Comparison of ENCODE assay signal across 7 mouse cellular contexts in the genomic region with DNA sequence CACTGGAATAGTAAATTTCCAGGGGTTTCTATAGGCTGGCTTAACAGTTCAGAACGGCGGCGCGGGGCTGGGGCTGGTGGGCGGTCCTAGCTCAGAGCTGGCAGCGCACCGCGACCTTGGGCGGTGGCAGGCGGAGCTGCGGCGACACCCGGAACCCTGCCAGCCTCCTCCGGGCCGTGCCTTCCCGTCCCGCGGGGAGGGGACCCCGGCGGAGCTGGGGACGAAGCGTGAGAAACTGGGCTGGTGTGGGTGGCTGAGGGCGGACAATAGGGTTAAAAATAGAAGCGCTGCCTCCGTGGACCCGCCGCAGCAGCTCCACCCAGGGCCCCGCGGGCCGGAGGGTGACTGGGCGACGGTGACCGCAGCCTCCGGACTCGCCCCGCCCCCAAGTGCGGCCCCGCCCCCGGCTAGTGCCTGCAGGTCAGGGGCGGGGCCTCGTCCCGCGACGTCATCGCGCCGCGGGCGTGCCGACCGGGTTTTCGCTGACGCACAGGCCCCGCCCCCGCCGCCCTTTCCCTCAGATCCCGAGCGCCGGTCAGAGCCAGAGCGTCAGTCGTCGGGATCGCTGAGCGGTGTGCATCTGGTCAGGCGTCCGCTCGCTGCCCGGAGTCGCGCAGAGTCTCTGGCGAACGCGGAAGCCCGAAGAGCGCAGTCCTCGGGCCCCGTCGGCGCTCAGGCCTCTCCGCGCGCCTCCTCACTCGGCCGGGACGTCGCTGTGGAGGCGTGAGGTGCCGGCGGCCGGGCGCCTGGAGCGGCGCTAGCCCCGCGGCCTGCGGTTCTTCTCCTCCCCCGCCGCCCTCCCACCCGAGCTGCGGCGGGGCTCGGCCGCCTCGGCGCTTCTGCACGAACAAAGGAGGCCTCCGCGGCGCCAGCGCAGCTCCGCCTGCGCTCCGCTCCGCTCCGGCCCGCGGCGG. TPM values are rescaled to one million over a fixed set of nuclear protein-coding genes. Genes with fewer than 3 reads are reported as not detected.
DNase-seq lines count a peak whose midpoint lies in the region; ATAC-seq lines count a peak whose summit lies in the region.

Gene Zfand5, plus strand, starts transcription at position 538 of the 914 bp plus-strand sequence.

- peak; percentile 96 for ATAC-seq in intestine, embryonic 15.5 days

- 0 out of 2 replicates have a peak, but pooled peaks cover 2% of the 10 kb centered on the region for H3K4me1 ChIP-seq in intestine, embryonic 15.5 days (replicated peaks)
- peaks cover 27% of the 10 kb centered on the region for H3K4me1 ChIP-seq in midbrain, embryonic 10.5 days

- H3K36me3 ChIP-seq in intestine, embryonic 15.5 days, result 0 out of 2 replicates have a peak, but pooled peaks cover 2% of the 10 kb centered on the region
- H3K36me3 ChIP-seq in midbrain, embryonic 10.5 days, result peaks cover 8% of the 10 kb centered on the region

- WGBS in intestine, embryonic 15.5 days, result under 1% methylated on average over 101 of the region's 118 CpGs
- WGBS in midbrain, embryonic 10.5 days, result under 1% methylated on average over 118 of the region's 118 CpGs

- peak within 1 kb of the TSS; percentile 91 for H3K4me3 ChIP-seq in intestine, embryonic 15.5 days (replicated peaks)
- H3K4me3 ChIP-seq in midbrain, embryonic 10.5 days, result peak within 1 kb of the TSS; percentile 95

- H3K27ac ChIP-seq in intestine, embryonic 15.5 days, result peak within 1 kb of the TSS; percentile 100
- H3K27ac ChIP-seq in midbrain, embryonic 10.5 days (replicated peaks), result peak within 1 kb of the TSS; percentile 100

- intact Hi-C loops in gastrocnemius, postnatal 36 days (cut with DNase I), result loop anchor here (5.0 to 10.0 kb wide), 5 partner anchors 55 to 383 kb away; partner anchors contain the start of genes 1110059E24Rik and Abhd17b
- intact Hi-C loops in left cerebral cortex, postnatal 25 days (cut with DNase I), result loop anchor here (2.0 to 10.0 kb wide), 6 partner anchors 135 to 477 kb away; no protein-coding TSS in a partner anchor

- peak; percentile 100 for DNase-seq in adrenal gland, adult 18-20 months (ENCODE audit: low spot score in 2 of 2)
- DNase-seq in embryo, embryonic 11 days, result peak; percentile 97
- peak; percentile 99 for DNase-seq in gastrocnemius, postnatal 36 days
- DNase-seq in left cerebral cortex, postnatal 25 days (ENCODE audit: low spot score in 2 of 2), result peak; percentile 98 to 99
- peak; percentile 97 for DNase-seq in midbrain, embryonic 10.5 days (ENCODE audit: low spot score)
- peak; percentile 99 for DNase-seq in right cerebral cortex, postnatal 4 days

- peak within 1 kb of the TSS; percentile 78 for H3K4me2 ChIP-seq in intestine, embryonic 15.5 days (replicated peaks)

- peak within 1 kb of the TSS; percentile 99 for H3K9ac ChIP-seq in intestine, embryonic 15.5 days

- H3K9me3 ChIP-seq in intestine, embryonic 15.5 days, result no peaks in the 10 kb centered on the region
- no peaks in the 10 kb centered on the region for H3K9me3 ChIP-seq in midbrain, embryonic 10.5 days (replicated peaks)

- H3K27me3 ChIP-seq in intestine, embryonic 15.5 days (replicated peaks), result no peaks in the 10 kb centered on the region
- H3K27me3 ChIP-seq in midbrain, embryonic 10.5 days (ENCODE audit: low read depth, poor library complexity, severe bottlenecking), result no peaks in the 10 kb centered on the region

RNA-seq across cellular contexts. Expression of gene Zfand5, which starts in this region (rescaled TPM):
- total RNA-seq in adrenal gland, adult 18-20 months (2021), result 100 to 1,000 TPM; 175 to 235 TPM
- total RNA-seq in gastrocnemius, postnatal 36 days (2021), result 100 to 1,000 TPM; 228 to 300 TPM
- polyA plus RNA-seq in intestine, embryonic 15.5 days (2015; fragmentation: Nextera tagmentation; extraction: Ambion mirVana), result 87.0 and 91.6 TPM in 2 replicates
- 100 to 1,000 TPM; 172 to 175 TPM for total RNA-seq in left cerebral cortex, postnatal 25 days (2021)
- 114 and 127 TPM in 2 replicates for polyA plus RNA-seq in midbrain, embryonic 10.5 days (2016; fragmentation: Nextera tagmentation; extraction: Ambion mirVana)

Comparison
In these comparisons a context has a peak if more than half of its experiments do, and no peak if none do; other contexts are left out.
1. Peak in every context shown above with its lines: DNase-seq, ATAC-seq, H3K4me3 ChIP-seq and H3K27ac ChIP-seq.